Mouse (Mus musculus) forebrain, embryonic 10.5 days (tissue): ENCODE data around the gene Flad1. TPM values are rescaled to one million over a fixed set of nuclear protein-coding genes. Genes with fewer than 3 reads are reported as not detected.
"Not testable (repeated sequence)": the region's sequence is repeated elsewhere in the genome, so short reads cannot be mapped to it uniquely, and the experiment has no call there.

Experiments
- DNase-seq: peaks from one replicate; pipeline ENCODE4 v3.0.0-alpha.2; 2017; ENCODE audit warnings: low spot score; ENCODE audit errors: extremely low spot score
- H3K27ac ChIP-seq: fragments of 300-500 bp; sonication (generic); 2 replicates; pipeline ENCODE4 v1.5.1; 2016; ENCODE audit warnings: mild to moderate bottlenecking
- H3K27me3 ChIP-seq: fragments of 300-500 bp; sonication (generic); 2 replicates; pipeline ENCODE4 v1.6.1; 2016; ENCODE audit warnings: mild to moderate bottlenecking; ENCODE audit not compliant: poor library complexity, severe bottlenecking
- H3K36me3 ChIP-seq: fragments of 300-500 bp; sonication (generic); replicated peaks from 2 replicates; pipeline ENCODE4 v1.6.1; 2016; ENCODE audit warnings: mild to moderate bottlenecking, moderate library complexity
- H3K4me1 ChIP-seq: fragments of 300-500 bp; sonication (generic); 2 replicates; pipeline ENCODE4 v1.6.1; 2016
- H3K4me3 ChIP-seq: fragments of 300-500 bp; sonication (generic); 2 replicates; pipeline ENCODE4 v1.5.1; 2016; ENCODE audit warnings: mild to moderate bottlenecking, moderate library complexity
- H3K9me3 ChIP-seq: fragments of 300-500 bp; sonication (generic); 2 replicates; pipeline ENCODE4 v1.6.1; 2016; ENCODE audit warnings: mild to moderate bottlenecking, moderate library complexity
- WGBS: fragments of 180-500 bp; shearing (Covaris S2); methylation state at CpG from one replicate; pipeline ENCODE4 v1.1.7; 2016; 5-methylcytosine and 5-hydroxymethylcytosine counted together
- polyA plus RNA-seq: library from polyadenylated mRNA; unstranded; fragments of >200 nt; fragmentation: Nextera tagmentation; extraction: Ambion mirVana; gene quantifications from 2 replicates; pipeline ENCODE4 v1.2.1, GENCODE M21; 2016

Gene Flad1
- polyA plus RNA-seq, 1 experiment from 2014 or later, result 29.8 TPM

DNA sequence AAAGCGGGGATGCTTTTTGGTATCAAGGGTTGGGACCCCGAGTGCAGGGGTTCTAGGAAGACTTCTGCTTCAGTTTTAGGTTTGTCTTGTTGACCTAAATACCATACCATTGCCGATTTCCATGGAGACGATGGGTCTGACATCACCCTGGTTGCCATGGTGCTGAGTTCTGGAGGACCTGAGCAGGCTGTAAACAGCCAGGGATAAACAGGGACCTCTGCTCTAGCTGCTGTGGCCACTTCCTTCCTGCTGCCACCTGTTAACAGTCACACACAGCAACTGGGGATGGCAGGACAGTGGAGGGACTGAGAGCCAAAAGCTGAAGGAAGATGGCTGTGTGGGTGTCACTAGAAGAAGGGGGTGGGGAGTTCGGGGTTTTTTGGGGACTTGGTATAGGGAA is 25.6 kb upstream of the Flad1 start:
- WGBS, result 24% methylated on average over 5 of the region's 5 CpGs
- H3K4me1 ChIP-seq, result peaks cover 57% of the 10 kb centered on the region
- H3K9me3 ChIP-seq, result no peaks in the 10 kb centered on the region
- peak overlapping the region; percentile 53 for H3K4me3 ChIP-seq
- H3K27ac ChIP-seq, result peak overlapping the region; percentile 83
- H3K36me3 ChIP-seq, result peaks cover 35% of the 10 kb centered on the region
- peak; percentile 51 for DNase-seq
- H3K27me3 ChIP-seq, result no peaks in the 10 kb centered on the region

DNA sequence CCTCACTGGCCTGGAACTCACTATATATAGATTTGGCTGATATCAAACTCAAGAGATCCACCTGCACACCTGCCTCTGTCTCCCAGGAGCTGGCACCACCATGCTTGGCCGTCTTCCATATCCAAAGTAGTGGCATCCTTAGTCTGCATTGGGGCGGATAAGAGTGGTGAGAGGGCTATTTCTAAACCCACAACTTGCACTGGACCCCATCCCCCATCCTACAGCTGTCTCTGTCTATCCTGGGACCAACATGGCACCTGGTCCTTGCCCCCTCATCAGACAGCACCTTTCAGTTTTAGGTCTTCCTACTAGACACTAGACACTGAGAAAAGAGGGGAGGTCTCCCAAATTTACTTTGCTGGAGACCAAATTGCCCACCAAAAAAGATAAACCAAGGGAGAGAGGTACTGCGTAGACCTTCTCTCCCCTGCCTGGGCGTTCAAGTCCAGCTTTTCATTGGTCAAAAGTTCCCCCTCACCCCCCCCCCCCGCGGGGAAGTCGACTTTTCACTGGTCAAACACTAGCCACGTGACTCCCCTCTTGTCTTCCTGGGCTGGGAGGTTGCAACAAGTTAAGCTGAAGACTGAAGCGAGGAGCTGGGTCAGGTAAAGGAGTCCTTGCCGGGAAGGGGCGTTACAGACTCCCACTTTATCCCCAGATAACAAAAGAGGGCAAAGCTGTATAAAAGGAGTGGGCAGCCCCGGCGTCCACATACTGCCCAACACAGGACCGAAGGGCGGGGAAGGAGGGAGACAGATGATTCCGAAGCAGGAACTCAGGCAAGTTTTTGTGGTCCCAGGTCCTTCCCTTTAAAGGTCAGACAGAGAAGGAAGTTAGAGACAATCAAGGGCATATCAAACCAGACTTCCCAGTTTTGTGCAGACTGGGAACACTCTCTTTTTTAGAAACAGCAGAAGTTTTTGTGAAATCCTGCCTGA is 24.8 kb upstream of the Flad1 start, which contains the start of gene Pbxip1:
TSS of gene Pbxip1 (plus strand) at position 531 of the 938 bp plus-strand sequence.
- Histone ChIP-seq H3K4me1 (peaks cover 64% of the 10 kb centered on the region), H3K36me3 (peaks cover 38% of the 10 kb centered on the region), H3K9me3 (no peaks in the 10 kb centered on the region), H3K4me3 (peak within 1 kb of the TSS; percentile 53), H3K27me3 (no peaks in the 10 kb centered on the region), H3K27ac (peak within 1 kb of the TSS; percentile 83)
- peak; percentile 90 for DNase-seq
- 4% methylated on average over 16 of the region's 16 CpGs for WGBS

- peaks cover 40% of the 10 kb centered on the region for H3K36me3 ChIP-seq
- H3K4me1 ChIP-seq, result peaks cover 78% of the 10 kb centered on the region
- no peak for DNase-seq
- no peaks in the 10 kb centered on the region for H3K9me3 ChIP-seq
- WGBS, result 66% methylated on average over 7 of the region's 7 CpGs
- no peaks in the 10 kb centered on the region for H3K27me3 ChIP-seq
- H3K4me3 ChIP-seq, result no peak overlapping the region
- H3K27ac ChIP-seq, result 0 out of 2 replicates have a peak overlapping the region, but pooled peaks have one; percentile 45
Observed at GRCm38 (mm10) chr3:89435041-89435440, 23.4 kb upstream of the Flad1 start.

DNA sequence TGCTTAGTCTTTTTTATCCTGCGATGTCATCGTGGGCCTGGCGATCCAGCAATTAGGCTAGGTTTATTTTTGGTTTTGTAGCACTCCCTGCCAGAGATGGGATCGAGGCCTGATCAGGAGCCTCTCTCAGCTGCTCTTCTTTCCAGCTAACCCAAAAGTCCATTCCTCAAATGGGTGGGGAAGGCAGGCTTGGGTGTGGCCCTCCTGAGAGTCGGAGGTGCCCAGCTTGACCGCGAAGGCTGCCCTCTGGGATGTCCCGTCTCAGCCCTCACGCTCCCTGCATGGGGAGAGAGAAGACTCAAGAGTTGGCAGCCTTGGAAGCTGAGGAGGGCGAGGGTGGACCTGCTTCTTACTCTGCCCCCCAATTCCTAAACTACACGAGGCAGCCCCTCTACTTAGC is 22.9 kb upstream of the Flad1 start:
- no peaks in the 10 kb centered on the region for H3K27me3 ChIP-seq
- H3K27ac ChIP-seq, result peak overlapping the region; percentile 45; the same call in 1 of the 2 replicates
- no peaks in the 10 kb centered on the region for H3K9me3 ChIP-seq
- WGBS, result 88% methylated on average over 11 of the region's 11 CpGs
- H3K36me3 ChIP-seq, result peaks cover 37% of the 10 kb centered on the region
- H3K4me1 ChIP-seq, result peaks cover 83% of the 10 kb centered on the region
- DNase-seq, result no peak
- H3K4me3 ChIP-seq, result no peak overlapping the region

DNA sequence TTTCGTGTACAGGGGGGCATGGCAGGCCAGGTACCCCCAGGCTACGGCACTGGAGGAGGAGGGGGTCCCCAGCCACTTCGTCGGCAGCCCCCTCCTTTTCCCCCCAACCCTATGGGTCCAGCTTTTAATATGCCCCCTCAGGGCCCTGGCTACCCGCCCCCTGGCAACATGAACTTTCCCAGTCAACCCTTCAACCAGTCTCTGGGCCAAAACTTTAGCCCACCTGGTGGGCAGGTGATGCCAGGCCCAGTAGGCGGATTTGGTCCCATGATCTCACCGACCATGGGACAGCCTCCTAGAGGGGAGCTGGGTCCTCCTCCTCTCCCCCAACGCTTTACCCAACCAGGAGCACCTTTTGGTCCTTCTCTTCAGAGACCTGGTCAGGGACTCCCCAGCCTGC is 20.9 kb upstream of the Flad1 start:
- Histone ChIP-seq H3K36me3 (peaks cover 43% of the 10 kb centered on the region), H3K4me3 (peak overlapping the region; percentile 6; the same call in 1 of the 2 replicates), H3K27me3 (no peaks in the 10 kb centered on the region), H3K27ac (no peak overlapping the region), H3K9me3 (no peaks in the 10 kb centered on the region), H3K4me1 (peaks cover 64% of the 10 kb centered on the region)
- WGBS, result 92% methylated on average over 8 of the region's 8 CpGs
- DNase-seq, result no peak

- Histone ChIP-seq H3K27me3 (no peaks in the 10 kb centered on the region), H3K4me1 (peaks cover 47% of the 10 kb centered on the region), H3K4me3 (peak within 1 kb of the TSS; percentile 100), H3K27ac (peak within 1 kb of the TSS; percentile 96), H3K36me3 (peaks cover 64% of the 10 kb centered on the region), H3K9me3 (no peaks in the 10 kb centered on the region)
- 2% methylated on average over 66 of the region's 68 CpGs for WGBS
- peak; percentile 94 for DNase-seq
Observed at GRCm38 (mm10) chr3:89430171-89431159, 18.8 kb upstream of the Flad1 start, which contains the start of gene Pygo2. Pygo2 (plus strand) TSS chr3:89430214.

GRCm38 (mm10) chr3:89429021-89429420 is 17.4 kb upstream of the Flad1 start:
- H3K27me3 ChIP-seq, DNase-seq, H3K4me3 ChIP-seq, H3K9me3 ChIP-seq, H3K27ac ChIP-seq: not testable (repeated sequence)
- peaks cover 34% of the 10 kb centered on the region for H3K4me1 ChIP-seq
- WGBS, result 96% methylated on average over 7 of the region's 7 CpGs
- peaks cover 63% of the 10 kb centered on the region for H3K36me3 ChIP-seq

DNA sequence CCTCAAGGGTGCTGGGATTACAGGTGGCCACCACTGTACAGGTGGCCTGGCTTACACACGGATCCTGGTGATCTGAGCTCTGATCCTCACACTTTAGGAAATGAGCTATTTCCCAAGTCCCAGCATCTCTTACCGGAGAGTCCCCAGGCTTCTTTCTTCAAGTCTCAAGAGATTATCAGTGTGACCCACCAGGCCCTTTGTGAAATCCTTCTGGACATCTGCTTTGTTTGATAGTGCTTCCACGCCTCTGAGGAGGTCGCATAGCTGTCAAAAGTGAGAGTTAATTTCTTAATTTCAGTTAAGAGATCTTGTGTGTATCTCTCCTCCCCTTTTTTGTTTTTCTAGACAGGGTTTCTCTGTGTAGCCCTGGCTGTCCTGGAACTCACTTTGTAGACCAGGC is 14.2 kb upstream of the Flad1 start:
- 87% methylated on average over 4 of the region's 4 CpGs for WGBS
- no peak overlapping the region for H3K4me3 ChIP-seq
- DNase-seq, result no peak
- H3K4me1 ChIP-seq, result peaks cover 41% of the 10 kb centered on the region
- no peaks in the 10 kb centered on the region for H3K27me3 ChIP-seq
- no peak overlapping the region for H3K27ac ChIP-seq
- H3K9me3 ChIP-seq, result no peaks in the 10 kb centered on the region
- H3K36me3 ChIP-seq, result peaks cover 53% of the 10 kb centered on the region

GRCm38 (mm10) chr3:89425141-89425525 is 13.5 kb upstream of the Flad1 start:
- WGBS, result 87% methylated on average over 5 of the region's 5 CpGs
- Histone ChIP-seq H3K4me3 (no peak overlapping the region), H3K27ac (no peak overlapping the region), H3K9me3 (no peaks in the 10 kb centered on the region), H3K36me3 (peaks cover 53% of the 10 kb centered on the region), H3K4me1 (peaks cover 41% of the 10 kb centered on the region), H3K27me3 (no peaks in the 10 kb centered on the region)
- DNase-seq, result no peak

DNA sequence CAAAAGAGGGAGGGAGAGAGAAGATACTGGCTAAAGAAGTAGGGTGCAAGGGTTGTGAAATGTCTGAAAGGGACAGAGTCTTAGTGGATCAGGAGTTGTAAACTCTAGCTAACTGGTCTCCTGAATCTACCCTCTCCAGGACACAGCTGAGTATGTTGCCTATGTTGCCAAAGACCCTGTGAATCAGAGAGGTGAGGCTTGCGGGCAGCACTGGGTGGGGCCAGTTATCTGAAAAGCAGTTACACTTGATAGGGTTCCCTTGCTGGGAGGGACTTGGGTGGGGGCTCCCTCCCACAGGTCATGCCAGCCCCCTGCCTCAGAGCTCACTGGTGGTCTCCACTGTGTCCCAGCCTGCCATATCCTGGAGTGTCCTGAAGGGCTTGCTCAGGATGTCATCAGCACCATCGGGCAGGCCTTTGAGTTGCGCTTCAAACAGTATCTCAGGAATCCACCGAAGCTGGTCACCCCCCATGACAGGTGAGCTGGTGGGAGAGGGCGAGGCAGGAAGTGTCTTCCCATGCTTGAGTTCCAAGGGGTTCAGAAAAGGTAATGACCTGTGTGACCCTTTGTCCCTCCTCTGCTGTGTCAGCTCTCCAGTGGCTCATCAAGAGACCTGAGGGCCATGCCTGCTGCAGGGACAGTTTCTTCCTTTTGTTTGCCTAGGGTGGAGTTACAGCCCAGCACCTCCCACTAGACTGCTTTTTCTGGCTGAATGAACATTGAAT is 12.9 kb upstream of the Flad1 start:
- Histone ChIP-seq H3K27me3 (no peaks in the 10 kb centered on the region), H3K9me3 (no peaks in the 10 kb centered on the region), H3K36me3 (peaks cover 53% of the 10 kb centered on the region), H3K4me3 (no peak overlapping the region), H3K4me1 (peaks cover 41% of the 10 kb centered on the region), H3K27ac (no peak overlapping the region)
- DNase-seq, result no peak
- 95% methylated on average over 5 of the region's 5 CpGs for WGBS

DNA sequence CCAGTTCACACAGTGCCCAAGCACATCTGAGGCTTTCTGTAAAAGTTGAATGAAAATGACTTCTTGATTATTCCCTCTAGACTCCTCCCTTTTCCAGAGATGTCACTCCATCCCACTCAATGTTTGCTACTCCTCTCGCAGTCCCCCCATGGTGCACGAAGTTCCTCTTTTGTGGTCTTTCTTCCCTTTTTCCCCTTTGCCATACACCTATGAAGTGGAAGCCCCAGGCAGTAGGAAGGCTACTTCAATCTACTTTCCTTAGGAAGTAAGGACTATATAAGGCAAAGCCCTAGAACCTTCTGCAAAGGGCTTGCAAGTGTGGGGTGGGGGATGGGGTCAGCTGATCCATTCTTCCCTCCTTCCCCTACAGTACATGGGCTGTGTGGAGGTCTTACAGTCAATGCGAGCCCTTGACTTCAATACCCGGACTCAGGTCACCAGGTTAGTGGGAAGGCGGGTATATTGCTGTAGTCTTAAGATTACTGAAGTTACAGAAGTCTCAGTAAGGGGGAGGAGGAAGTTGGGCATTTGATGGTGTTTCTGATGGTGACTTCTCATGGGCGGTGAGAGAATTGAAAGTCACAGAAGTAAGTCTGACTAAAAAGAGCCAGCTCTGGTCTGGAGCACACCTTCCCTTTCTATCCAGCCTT is 11.0 kb upstream of the Flad1 start:
- H3K4me1 ChIP-seq, result peaks cover 46% of the 10 kb centered on the region
- H3K4me3 ChIP-seq, result peak overlapping the region; percentile 52
- no peaks in the 10 kb centered on the region for H3K27me3 ChIP-seq
- H3K36me3 ChIP-seq, result peaks cover 47% of the 10 kb centered on the region
- DNase-seq, result no peak
- 80% methylated on average over 6 of the region's 6 CpGs for WGBS
- peak overlapping the region; percentile 86 for H3K27ac ChIP-seq
- H3K9me3 ChIP-seq, result no peaks in the 10 kb centered on the region
